Mouse (Mus musculus): ENCODE measurements around the gene Bfar. TPM values are rescaled to one million over a fixed set of nuclear protein-coding genes. Genes with fewer than 3 reads are reported as not detected.

Gene Bfar
- total and polyA plus RNA-seq, 3 experiments: 3.5 to 34.6 (median 32.5) TPM

- Histone ChIP-seq H3K36me3 (replicated peaks) (peaks cover 30% of the 10 kb centered on the region), H3K27me3 (ENCODE audit: insufficient read depth, low read length) (no peaks in the 10 kb centered on the region), H3K9me3 (replicated peaks) (no peaks in the 10 kb centered on the region), H3K4me3 (ENCODE audit: low read depth, low read length) (peak overlapping the region; percentile 98), H3K4me1 (ENCODE audit: insufficient read depth, low read depth, low read length) (peaks cover 37% of the 10 kb centered on the region)
- peak; percentile 88 for DNase-seq (ENCODE audit: low spot score)
- ATAC-seq (ENCODE audit: extremely low read depth, insufficient number of reproducible peaks, low FRiP score, poor library complexity, severe bottlenecking): peak; percentile 54
- TF ChIP-seq GATA2 (IDR thresholded peaks at IDR 0.05; ENCODE audit: borderline replicate concordance, low read depth, low read length): no peak
- no peak for TF ChIP-seq GATA1 (IDR thresholded peaks at IDR 0.05; ENCODE audit: borderline replicate concordance, low read length)
- TF ChIP-seq CTCF (IDR thresholded peaks at IDR 0.05; ENCODE audit: low read depth, low read length): no peak
- no peak for TF ChIP-seq TAL1 (conservative IDR thresholded peaks at IDR 0.05; ENCODE audit: low read depth, low read length)
- TF ChIP-seq POLR2AphosphoS5 (IDR thresholded peaks at IDR 0.05; ENCODE audit: insufficient replicate concordance, low read depth, low read length): no peak
Measured at GRCm38 (mm10) chr16:13672386-13672898, 784 bp downstream of the Bfar start.

DNA sequence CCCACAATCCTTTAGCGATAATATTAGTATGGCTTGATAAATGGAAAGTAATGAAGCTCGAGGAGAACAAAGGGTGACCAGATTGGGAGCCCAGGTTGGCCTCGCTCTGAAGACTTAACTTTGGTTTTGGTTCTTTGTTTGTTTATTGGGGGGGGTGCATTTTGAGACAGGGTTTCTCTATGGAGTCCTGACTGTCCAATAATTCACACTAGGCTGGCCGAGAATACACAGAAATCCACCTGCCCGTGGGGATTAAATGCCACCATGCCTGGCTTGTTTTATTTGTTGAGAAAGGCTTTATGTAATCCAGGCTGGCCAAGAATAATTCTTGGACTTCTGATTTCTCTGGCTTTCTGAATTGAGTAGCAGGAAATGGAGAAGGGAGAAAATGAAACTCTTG lies 1.5 kb downstream of the Bfar start:
- no peak for TF ChIP-seq POLR2AphosphoS5 (IDR thresholded peaks at IDR 0.05; ENCODE audit: insufficient replicate concordance, low read depth, low read length)
- no peak for TF ChIP-seq TAL1 (conservative IDR thresholded peaks at IDR 0.05; ENCODE audit: low read depth, low read length)
- TF ChIP-seq CTCF (IDR thresholded peaks at IDR 0.05; ENCODE audit: low read depth, low read length): no peak
- TF ChIP-seq GATA2 (IDR thresholded peaks at IDR 0.05; ENCODE audit: borderline replicate concordance, low read depth, low read length): no peak
- TF ChIP-seq GATA1 (IDR thresholded peaks at IDR 0.05; ENCODE audit: borderline replicate concordance, low read length): no peak
- peak overlapping the region; percentile 98; the same call in 1 of the 2 replicates for H3K4me3 ChIP-seq (ENCODE audit: low read depth, low read length)
- peaks cover 36% of the 10 kb centered on the region for H3K4me1 ChIP-seq (ENCODE audit: insufficient read depth, low read depth, low read length)
- DNase-seq (ENCODE audit: low spot score) (no peak), ATAC-seq (ENCODE audit: extremely low read depth, insufficient number of reproducible peaks, low FRiP score, poor library complexity, severe bottlenecking) (no peak)
- no peaks in the 10 kb centered on the region for H3K27me3 ChIP-seq (ENCODE audit: insufficient read depth, low read length)
- no peaks in the 10 kb centered on the region for H3K9me3 ChIP-seq (replicated peaks)
- peaks cover 36% of the 10 kb centered on the region for H3K36me3 ChIP-seq (replicated peaks)

DNA sequence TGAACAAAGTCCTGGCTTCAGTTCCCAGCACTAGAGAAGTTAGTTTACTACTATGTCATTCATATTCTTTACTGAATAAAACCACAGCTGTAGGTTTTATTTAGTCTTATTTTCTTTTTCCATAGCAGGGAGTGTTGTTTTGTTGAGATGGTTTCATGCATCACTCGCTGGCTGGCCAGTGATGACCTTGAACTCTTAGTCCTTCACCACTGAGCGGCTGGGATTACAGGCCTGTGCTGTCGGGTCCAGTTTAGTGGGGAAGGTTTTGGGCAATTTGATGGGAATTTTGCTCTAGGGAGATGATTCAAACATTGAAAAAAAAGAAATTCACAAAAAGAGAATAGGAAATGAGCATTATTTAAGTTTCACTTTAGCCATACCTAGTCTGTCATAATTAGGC lies 2.9 kb downstream of the Bfar start:
- no peak for DNase-seq (ENCODE audit: low spot score)
- TF ChIP-seq GATA1 (IDR thresholded peaks at IDR 0.05; ENCODE audit: borderline replicate concordance, low read length) (no peak), TAL1 (conservative IDR thresholded peaks at IDR 0.05; ENCODE audit: low read depth, low read length) (no peak), CTCF (IDR thresholded peaks at IDR 0.05; ENCODE audit: low read depth, low read length) (no peak), GATA2 (IDR thresholded peaks at IDR 0.05; ENCODE audit: borderline replicate concordance, low read depth, low read length) (no peak), POLR2AphosphoS5 (IDR thresholded peaks at IDR 0.05; ENCODE audit: insufficient replicate concordance, low read depth, low read length) (no peak)

DNA sequence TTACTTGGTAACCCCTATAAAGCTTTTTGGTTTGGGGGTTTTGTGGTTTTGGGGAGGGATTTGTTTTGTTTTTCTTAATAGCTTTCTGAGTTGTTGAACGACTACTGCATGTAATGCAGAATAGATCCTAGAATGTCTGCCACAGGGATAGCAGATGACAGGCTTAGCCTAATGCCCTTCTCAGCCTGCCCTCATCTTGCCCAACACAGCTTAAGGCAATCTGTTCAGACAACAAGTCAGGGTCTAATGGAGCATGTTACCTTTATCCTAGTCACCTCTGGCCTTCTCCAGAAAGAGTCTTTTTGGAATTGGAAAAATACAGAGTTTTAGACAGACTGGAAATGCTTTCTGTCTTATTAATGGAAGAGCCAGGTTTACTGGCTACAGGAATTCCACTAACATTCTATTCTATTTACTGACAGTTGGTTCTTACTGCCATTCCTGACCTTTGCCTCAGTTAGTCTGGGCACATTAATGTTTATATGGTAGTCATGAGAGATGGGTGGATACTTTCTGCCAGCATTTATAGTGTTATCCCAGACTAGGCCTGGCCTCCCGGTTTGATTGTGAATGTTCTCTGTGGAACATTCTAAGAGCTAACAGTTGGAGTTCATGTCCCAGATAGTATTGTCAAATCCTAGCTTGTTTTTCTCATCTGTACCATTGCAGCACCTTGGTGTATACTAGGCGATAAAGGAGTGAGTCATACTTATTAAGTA lies 7.1 kb downstream of the Bfar start:
- TF ChIP-seq GATA1 (IDR thresholded peaks at IDR 0.05; ENCODE audit: borderline replicate concordance, low read length) (no peak), GATA2 (IDR thresholded peaks at IDR 0.05; ENCODE audit: borderline replicate concordance, low read depth, low read length) (no peak), CTCF (IDR thresholded peaks at IDR 0.05; ENCODE audit: low read depth, low read length) (no peak), TAL1 (conservative IDR thresholded peaks at IDR 0.05; ENCODE audit: low read depth, low read length) (no peak), POLR2AphosphoS5 (IDR thresholded peaks at IDR 0.05; ENCODE audit: insufficient replicate concordance, low read depth, low read length) (no peak)
- peaks cover 2% of the 10 kb centered on the region; the same call in 1 of the 2 replicates for H3K4me1 ChIP-seq (ENCODE audit: insufficient read depth, low read depth, low read length)
- no peaks in the 10 kb centered on the region for H3K27me3 ChIP-seq (ENCODE audit: insufficient read depth, low read length)
- ATAC-seq (ENCODE audit: extremely low read depth, insufficient number of reproducible peaks, low FRiP score, poor library complexity, severe bottlenecking) (no peak), DNase-seq (ENCODE audit: low spot score) (no peak)
- H3K36me3 ChIP-seq (replicated peaks): peaks cover 78% of the 10 kb centered on the region
- H3K4me3 ChIP-seq (ENCODE audit: low read depth, low read length): no peak overlapping the region
- no peaks in the 10 kb centered on the region for H3K9me3 ChIP-seq (replicated peaks)

More for the DNA sequence above, 2.9 kb downstream of the Bfar start:
- peaks cover 25% of the 10 kb centered on the region for H3K4me1 ChIP-seq (ENCODE audit: insufficient read depth, low read depth, low read length)
- ATAC-seq (ENCODE audit: extremely low read depth, insufficient number of reproducible peaks, low FRiP score, poor library complexity, severe bottlenecking): no peak
- peaks cover 43% of the 10 kb centered on the region for H3K36me3 ChIP-seq (replicated peaks)
- no peaks in the 10 kb centered on the region for H3K9me3 ChIP-seq (replicated peaks)
- no peak overlapping the region for H3K4me3 ChIP-seq (ENCODE audit: low read depth, low read length)
- no peaks in the 10 kb centered on the region for H3K27me3 ChIP-seq (ENCODE audit: insufficient read depth, low read length)

DNA sequence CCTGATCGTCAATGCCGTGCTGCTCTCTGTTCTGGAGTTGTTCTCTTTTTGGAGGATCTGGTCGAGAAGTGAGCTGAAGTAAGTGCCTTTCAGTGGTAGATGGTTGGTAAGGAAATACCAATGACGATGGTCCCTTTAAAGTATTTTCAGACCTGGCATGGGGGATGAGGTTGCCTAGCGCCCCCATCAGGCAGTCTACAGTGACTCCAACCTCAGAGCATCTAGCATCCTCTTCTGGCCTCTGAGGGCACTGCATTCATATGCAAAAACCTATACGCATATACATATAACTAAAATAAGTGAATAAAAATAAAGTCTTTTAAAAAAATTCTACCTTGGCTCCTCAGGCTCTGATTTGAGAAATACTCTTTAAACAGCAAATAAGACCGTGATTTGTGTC lies 27.3 kb downstream of the Bfar start:
- no peak for DNase-seq (ENCODE audit: low spot score)
- ATAC-seq (ENCODE audit: extremely low read depth, insufficient number of reproducible peaks, low FRiP score, poor library complexity, severe bottlenecking): no peak
- Histone ChIP-seq H3K4me3 (ENCODE audit: low read depth, low read length) (no peak overlapping the region), H3K4me1 (ENCODE audit: insufficient read depth, low read depth, low read length) (no peaks in the 10 kb centered on the region), H3K27me3 (ENCODE audit: insufficient read depth, low read length) (no peaks in the 10 kb centered on the region), H3K9me3 (replicated peaks) (no peaks in the 10 kb centered on the region), H3K36me3 (replicated peaks) (peaks cover 90% of the 10 kb centered on the region)
- no peak for TF ChIP-seq POLR2AphosphoS5 (IDR thresholded peaks at IDR 0.05; ENCODE audit: insufficient replicate concordance, low read depth, low read length)
- no peak for TF ChIP-seq CTCF (IDR thresholded peaks at IDR 0.05; ENCODE audit: low read depth, low read length)
- TF ChIP-seq GATA2 (IDR thresholded peaks at IDR 0.05; ENCODE audit: borderline replicate concordance, low read depth, low read length): no peak
- no peak for TF ChIP-seq TAL1 (conservative IDR thresholded peaks at IDR 0.05; ENCODE audit: low read depth, low read length)
- TF ChIP-seq GATA1 (IDR thresholded peaks at IDR 0.05; ENCODE audit: borderline replicate concordance, low read length): no peak

- Histone ChIP-seq H3K27me3 (ENCODE audit: insufficient read depth, low read length) (no peaks in the 10 kb centered on the region), H3K9me3 (replicated peaks) (no peaks in the 10 kb centered on the region), H3K36me3 (replicated peaks) (peaks cover 80% of the 10 kb centered on the region), H3K4me3 (ENCODE audit: low read depth, low read length) (no peak overlapping the region), H3K4me1 (ENCODE audit: insufficient read depth, low read depth, low read length) (no peaks in the 10 kb centered on the region)
- DNase-seq (ENCODE audit: low spot score) (no peak), ATAC-seq (ENCODE audit: extremely low read depth, insufficient number of reproducible peaks, low FRiP score, poor library complexity, severe bottlenecking) (no peak)
- TF ChIP-seq TAL1 (conservative IDR thresholded peaks at IDR 0.05; ENCODE audit: low read depth, low read length) (no peak), GATA2 (IDR thresholded peaks at IDR 0.05; ENCODE audit: borderline replicate concordance, low read depth, low read length) (no peak), CTCF (IDR thresholded peaks at IDR 0.05; ENCODE audit: low read depth, low read length) (no peak), GATA1 (IDR thresholded peaks at IDR 0.05; ENCODE audit: borderline replicate concordance, low read length) (no peak), POLR2AphosphoS5 (IDR thresholded peaks at IDR 0.05; ENCODE audit: insufficient replicate concordance, low read depth, low read length) (no peak)
Measured at GRCm38 (mm10) chr16:13702184-13702583, 30.5 kb downstream of the Bfar start.

Data from G1E (cell line).